Mouse (Mus musculus) gastrocnemius, postnatal 36 days (tissue): ENCODE measurements at regions not wholly inside any gene's neighbourhood (a gene's known extent, or its start where the extent isn't known, plus 50 kb on each side); places are given as distances from the start of the nearest gene placed in this dataset.
A peak's percentile ranks its signal among the peaks of the same experiment; 100 is the strongest.

Experiments
- DNase-seq, 2 experiments: peaks; one replicate each; pipeline ENCODE4 v3.0.0; 2022
- intact Hi-C: fragments of 180-260 bp; cut with DNase I; formaldehyde crosslinking; loops from one replicate; pipeline ENCODE4 v1.15.1; 2025

GRCm38 (mm10) chr8:116160932-116161331 is 343.8 kb upstream of the Dynlrb2 start:
- intact Hi-C loops, result no loop called here

GRCm38 (mm10) chr8:116143687-116144573 is 360.8 kb upstream of the Dynlrb2 start:
- intact Hi-C loops, result no loop called here
- peak; percentile 27 to 28 for DNase-seq

More at GRCm38 (mm10) chr8:116160932-116161331, 343.8 kb upstream of the Dynlrb2 start:
- no peak for DNase-seq

GRCm38 (mm10) chr8:116141363-116141762 is 363.4 kb upstream of the Dynlrb2 start:
- intact Hi-C loops, result no loop called here
- DNase-seq, result no peak

GRCm38 (mm10) chr8:116139934-116140333 is 364.8 kb upstream of the Dynlrb2 start:
- intact Hi-C loops, result no loop called here
- DNase-seq, result no peak

- DNase-seq, result no peak
- intact Hi-C loops, result no loop called here
These were observed 367.0 kb upstream of the Dynlrb2 start for GRCm38 (mm10) chr8:116137765-116138164.

GRCm38 (mm10) chr8:116133503-116133902 is 371.3 kb upstream of the Dynlrb2 start:
- DNase-seq, result no peak
- intact Hi-C loops, result no loop called here

GRCm38 (mm10) chr8:116133084-116133483 is 371.7 kb upstream of the Dynlrb2 start:
- no peak for DNase-seq
- intact Hi-C loops, result no loop called here

GRCm38 (mm10) chr8:116120067-116120466 is 384.7 kb upstream of the Dynlrb2 start:
- intact Hi-C loops, result no loop called here

GRCm38 (mm10) chr8:116117919-116118318 is 386.9 kb upstream of the Dynlrb2 start:
- DNase-seq, result no peak
- intact Hi-C loops, result no loop called here

More at GRCm38 (mm10) chr8:116120067-116120466, 384.7 kb upstream of the Dynlrb2 start:
- no peak for DNase-seq

- intact Hi-C loops, result no loop called here
- no peak for DNase-seq
These were observed 388.1 kb upstream of the Dynlrb2 start for GRCm38 (mm10) chr8:116116625-116117024.

- intact Hi-C loops, result no loop called here
- DNase-seq, result peak; percentile 45 to 48
These were observed 388.9 kb upstream of the Dynlrb2 start for GRCm38 (mm10) chr8:116115811-116116372.

GRCm38 (mm10) chr8:116114978-116115377 is 389.8 kb upstream of the Dynlrb2 start:
- no peak for DNase-seq
- intact Hi-C loops, result no loop called here

GRCm38 (mm10) chr8:116114502-116114901 is 390.3 kb upstream of the Dynlrb2 start:
- intact Hi-C loops, result no loop called here
- peak; percentile 24 to 53 for DNase-seq

- intact Hi-C loops, result no loop called here
- no peak for DNase-seq
These were observed 393.6 kb upstream of the Dynlrb2 start for GRCm38 (mm10) chr8:116111168-116111567.

- DNase-seq, result no peak
- intact Hi-C loops, result no loop called here
These were observed 389.1 kb upstream of the Maf start for GRCm38 (mm10) chr8:116096666-116097065.

GRCm38 (mm10) chr8:116083156-116083555 is 375.6 kb upstream of the Maf start:
- intact Hi-C loops, result no loop called here
- no peak for DNase-seq

GRCm38 (mm10) chr8:116078849-116079407 is 371.3 kb upstream of the Maf start:
- DNase-seq, result no peak
- intact Hi-C loops, result no loop called here

GRCm38 (mm10) chr8:116071497-116071896 is 363.9 kb upstream of the Maf start:
- intact Hi-C loops, result no loop called here
- no peak for DNase-seq

- no peak for DNase-seq
- intact Hi-C loops, result no loop called here
These were observed 361.9 kb upstream of the Maf start for GRCm38 (mm10) chr8:116069538-116069937.

GRCm38 (mm10) chr8:116067978-116068375 is 360.4 kb upstream of the Maf start:
- DNase-seq, result no peak
- intact Hi-C loops, result no loop called here

- no peak for DNase-seq
- intact Hi-C loops, result no loop called here
These were observed 359.8 kb upstream of the Maf start for GRCm38 (mm10) chr8:116067182-116067977.
